Mouse (Mus musculus): ENCODE data around the gene Arap1.

DNA sequence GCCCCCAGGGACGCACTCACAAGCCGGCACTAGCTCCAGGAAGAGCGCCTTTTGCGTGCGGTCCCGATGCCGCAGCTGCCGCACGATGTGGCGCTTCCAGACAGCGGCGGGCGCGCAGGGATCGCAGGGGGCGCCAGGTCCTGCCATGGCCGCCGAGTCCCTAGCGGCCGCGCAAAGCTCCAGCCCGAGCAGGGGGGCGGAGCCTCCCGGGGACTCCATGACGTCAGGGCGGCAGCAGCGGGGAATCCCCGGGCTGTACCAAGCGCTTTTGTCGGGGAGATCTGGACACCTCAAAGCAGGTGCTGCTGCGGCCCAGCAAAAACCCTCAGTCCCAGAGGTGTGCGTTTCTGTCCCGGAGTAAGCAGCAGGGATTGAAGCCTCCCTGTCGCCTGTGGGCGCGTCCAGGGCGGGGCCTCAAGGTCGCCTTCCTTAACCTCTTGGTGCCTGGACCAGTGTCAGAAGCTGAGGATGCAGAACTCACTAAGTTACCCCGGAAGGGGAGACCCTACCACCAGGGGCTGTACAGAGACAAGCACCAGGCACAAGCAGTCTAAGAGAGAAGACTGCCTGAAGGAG lies 45.9 kb upstream of the Arap1 start, which contains the start of gene Atg16l2:
- TF ChIP-seq POLR2AphosphoS2 (IDR thresholded peaks at IDR 0.05; ENCODE audit: low read depth, low read length) (peak; percentile 55; the same call in 1 of the 2 replicates), ELF1 (IDR thresholded peaks at IDR 0.05; ENCODE audit: low read depth, low read length) (peak; percentile 90), ZMIZ1 (IDR thresholded peaks at IDR 0.05; ENCODE audit: low read depth, low read length) (peak; percentile 94), E2F4 (IDR thresholded peaks at IDR 0.05; ENCODE audit: insufficient replicate concordance, low read depth, low read length) (no peak), CTCF (conservative IDR thresholded peaks at IDR 0.05 in 1 of 2, IDR thresholded peaks at IDR 0.05 in 1 of 2; ENCODE audit: low read depth in 2 of 2, low read length in 2 of 2) (peak in 1 of 2 experiments; percentile 51; a peak in 2 of 4 replicates), POLR2A (IDR thresholded peaks at IDR 0.05; ENCODE audit: low read depth, low read length) (peak; percentile 76), GABPA (IDR thresholded peaks at IDR 0.05; ENCODE audit: insufficient replicate concordance, low read depth, low read length) (no peak), EP300 (IDR thresholded peaks at IDR 0.05; ENCODE audit: low read length) (no peak), TCF12 (IDR thresholded peaks at IDR 0.05; ENCODE audit: low read depth, low read length) (peak; percentile 94), UBTF (IDR thresholded peaks at IDR 0.05; ENCODE audit: low read depth, low read length) (no peak), ZC3H11A (IDR thresholded peaks at IDR 0.05; ENCODE audit: low read depth, low read length) (no peak), JUND (conservative IDR thresholded peaks at IDR 0.05; ENCODE audit: low read depth, low read length) (no peak; the same call in 1 of the 2 replicates), CHD2 (IDR thresholded peaks at IDR 0.05; ENCODE audit: low read length) (peak; percentile 84), NRF1 (IDR thresholded peaks at IDR 0.05; ENCODE audit: low read depth, low read length) (peak; percentile 64)

Measured in CH12.LX (cell line).